Mouse (Mus musculus): ENCODE measurements around the gene Bcl2l2. TPM values are rescaled to one million over a fixed set of nuclear protein-coding genes. Genes with fewer than 3 reads are reported as not detected.

The Bcl2l2 gene
- total RNA-seq, 2 experiments from 2014 or later, result 95.3 to 96.8 TPM

DNA sequence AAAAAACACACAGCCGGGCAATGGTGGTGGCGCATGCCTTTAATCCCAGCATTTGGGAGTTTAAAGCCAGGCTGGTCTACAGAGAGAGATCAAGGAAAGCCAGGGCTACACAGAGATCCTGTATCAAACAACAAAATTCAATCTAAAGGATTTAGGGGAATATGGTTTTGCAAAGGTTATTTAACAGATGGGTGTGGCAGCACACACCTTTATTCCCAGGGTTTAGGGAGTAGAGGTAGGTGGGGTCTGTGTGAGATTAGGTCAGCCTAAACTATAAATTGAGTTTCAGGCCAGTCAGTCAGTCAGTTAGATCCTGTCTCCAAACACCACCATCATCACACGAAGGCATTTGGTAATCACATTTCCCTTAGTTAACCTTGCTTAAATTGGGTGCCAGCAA lies 9.0 kb downstream of the Bcl2l2 start, which contains the start of gene Pabpn1:
Gene Pabpn1 (plus strand): TSS at position 301 of the 400 bp plus-strand sequence.
- DNase-seq (ENCODE audit: low spot score in 2 of 2), result no peak

DNA sequence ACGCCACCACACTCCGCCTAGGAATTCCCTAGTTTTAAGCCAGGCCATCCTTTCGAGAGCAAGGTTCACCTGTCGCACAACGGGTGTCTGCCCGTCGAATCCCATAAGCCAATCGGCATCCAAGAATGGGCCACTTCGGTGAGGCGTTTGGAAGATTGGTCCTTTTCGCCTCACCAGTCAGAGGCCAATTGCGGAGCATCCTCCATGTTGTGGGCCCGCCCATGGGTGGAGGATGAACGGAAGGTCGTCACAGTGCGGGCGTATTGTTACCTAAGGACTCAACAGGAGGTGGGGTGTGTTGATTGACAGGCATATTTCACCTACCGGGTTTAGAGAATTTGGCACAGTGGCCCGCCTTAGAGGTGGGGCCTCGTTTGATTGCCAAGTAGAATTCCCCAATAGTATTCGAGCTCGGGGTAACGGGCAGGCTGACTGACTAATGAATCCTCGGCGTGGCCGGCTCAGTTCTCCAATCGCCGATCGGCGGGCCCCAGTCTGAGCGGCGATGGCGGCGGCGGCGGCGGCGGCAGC lies 10.5 kb downstream of the Bcl2l2 start:
- peak; percentile 98 to 100 for DNase-seq (ENCODE audit: low spot score in 2 of 2)

DNA sequence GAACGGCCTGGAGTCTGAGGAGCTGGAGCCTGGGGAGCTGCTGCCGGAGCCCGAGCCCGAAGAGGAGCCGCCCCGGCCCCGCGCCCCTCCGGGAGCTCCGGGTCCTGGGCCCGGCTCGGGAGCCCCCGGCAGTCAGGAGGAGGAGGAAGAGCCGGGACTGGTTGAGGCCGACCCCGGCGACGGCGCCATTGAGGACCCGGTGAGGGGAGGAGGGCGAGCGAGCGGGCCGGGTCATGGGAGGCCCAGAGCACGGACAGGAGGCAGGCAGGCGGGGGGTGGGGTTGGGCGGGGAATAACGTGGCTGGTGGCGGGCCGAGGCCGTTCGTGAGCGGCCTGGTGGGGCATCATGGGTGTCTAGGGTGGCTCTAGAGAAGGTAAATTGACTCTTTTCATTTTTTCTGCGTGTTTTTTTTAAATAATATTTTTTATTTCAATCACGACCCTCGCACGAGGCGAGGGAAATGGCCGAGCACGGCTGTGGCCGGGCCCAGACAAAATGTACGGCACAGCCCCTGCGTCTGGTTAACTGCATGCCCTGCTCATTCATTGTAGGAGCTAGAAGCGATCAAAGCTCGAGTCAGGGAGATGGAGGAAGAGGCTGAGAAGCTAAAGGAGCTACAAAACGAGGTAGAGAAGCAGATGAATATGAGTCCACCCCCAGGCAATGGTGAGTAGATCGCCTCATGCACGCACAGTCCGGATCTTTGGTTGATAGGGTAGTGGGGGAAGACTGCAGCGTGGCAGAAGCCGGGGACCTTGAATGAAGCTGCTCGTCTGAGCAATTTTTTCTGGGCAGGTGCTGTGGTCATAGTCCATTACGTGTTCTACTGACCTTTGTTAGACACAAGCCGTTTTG lies 11.3 kb downstream of the Bcl2l2 start:
- peak; percentile 41 to 63 for DNase-seq (ENCODE audit: low spot score in 2 of 2)

DNA sequence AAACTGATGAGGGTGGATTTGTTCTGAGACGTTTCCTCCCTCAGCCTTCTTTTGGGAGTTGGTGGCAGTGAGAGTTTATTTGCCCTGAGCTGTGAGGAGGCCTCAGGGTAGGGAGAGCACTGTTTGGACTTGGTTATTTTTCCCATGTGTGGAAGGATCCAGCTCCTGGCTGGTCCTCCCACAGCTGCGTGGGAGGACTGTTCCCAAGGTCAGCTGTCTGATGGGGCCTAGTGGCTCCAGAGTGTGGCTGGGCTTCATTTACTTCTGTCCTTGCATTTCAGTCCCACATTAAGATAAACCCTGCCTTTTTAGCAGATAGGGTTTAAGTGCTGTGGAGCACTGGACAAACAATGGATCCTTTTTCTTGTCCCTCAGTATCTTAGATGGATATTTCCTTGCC lies 14.3 kb downstream of the Bcl2l2 start:
- DNase-seq (ENCODE audit: low spot score in 2 of 2), result no peak

DNA sequence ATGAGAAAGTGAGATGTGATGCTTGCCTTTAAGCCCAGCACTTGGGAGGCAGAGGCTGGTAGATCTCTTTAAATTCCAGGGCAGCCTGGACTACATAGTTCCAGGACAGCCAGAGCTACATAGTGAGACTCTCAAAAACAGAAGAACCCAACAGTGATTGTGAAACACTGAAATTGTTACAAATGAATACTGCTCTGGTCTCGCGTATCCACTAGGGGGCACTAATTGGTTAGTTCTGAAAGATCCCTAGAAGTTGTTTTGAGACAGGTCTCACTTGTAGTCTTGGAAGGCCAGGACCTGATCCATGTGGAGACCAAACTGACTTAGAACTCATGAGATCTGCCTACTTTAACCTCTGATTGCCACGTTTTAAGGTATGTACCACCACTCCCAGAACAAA lies 17.2 kb downstream of the Bcl2l2 start:
- DNase-seq (ENCODE audit: low spot score in 2 of 2), result peak; percentile 75 to 91

DNA sequence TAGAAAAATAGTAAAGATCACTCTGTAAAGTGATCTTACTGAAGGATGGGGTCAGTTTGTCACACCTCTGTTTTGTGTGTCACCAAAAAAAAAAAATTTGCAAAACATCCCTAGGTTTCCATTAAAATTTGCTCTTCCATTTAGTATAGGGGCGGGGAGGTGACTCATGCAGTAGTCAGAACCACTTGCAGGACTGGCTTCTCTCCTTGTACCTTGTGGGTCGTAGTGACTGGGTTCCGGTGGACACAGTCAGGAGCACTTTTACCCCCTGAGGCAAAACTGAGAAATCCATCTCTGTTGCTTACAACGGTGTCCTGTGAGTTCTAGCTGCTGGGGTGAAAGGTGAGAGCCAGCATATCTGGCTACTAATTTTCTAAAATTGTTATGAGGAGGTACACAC lies 20.5 kb downstream of the Bcl2l2 start:
- no peak for DNase-seq (ENCODE audit: low spot score in 2 of 2)

DNA sequence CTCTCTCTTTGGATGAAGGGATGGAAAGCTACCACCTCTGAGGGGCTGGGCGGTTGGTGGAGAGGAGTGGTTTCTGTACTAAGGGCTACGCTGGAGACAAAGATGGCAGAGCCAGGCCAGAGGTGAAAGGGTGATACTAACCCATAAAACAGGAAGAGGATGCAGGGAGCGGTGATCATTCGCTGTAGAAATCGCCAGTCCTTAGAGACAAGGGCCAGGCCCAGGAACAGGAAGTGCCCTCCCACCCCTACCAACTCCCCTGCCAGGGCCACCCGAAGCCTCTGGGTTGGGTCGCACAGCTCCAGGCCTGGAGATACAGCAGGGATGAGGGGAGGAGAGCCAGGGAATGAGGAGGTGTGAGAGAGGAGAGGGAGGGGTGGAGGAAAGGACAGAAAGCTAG lies 25.5 kb downstream of the Bcl2l2 start:
- no peak for DNase-seq (ENCODE audit: low spot score in 2 of 2)

DNA sequence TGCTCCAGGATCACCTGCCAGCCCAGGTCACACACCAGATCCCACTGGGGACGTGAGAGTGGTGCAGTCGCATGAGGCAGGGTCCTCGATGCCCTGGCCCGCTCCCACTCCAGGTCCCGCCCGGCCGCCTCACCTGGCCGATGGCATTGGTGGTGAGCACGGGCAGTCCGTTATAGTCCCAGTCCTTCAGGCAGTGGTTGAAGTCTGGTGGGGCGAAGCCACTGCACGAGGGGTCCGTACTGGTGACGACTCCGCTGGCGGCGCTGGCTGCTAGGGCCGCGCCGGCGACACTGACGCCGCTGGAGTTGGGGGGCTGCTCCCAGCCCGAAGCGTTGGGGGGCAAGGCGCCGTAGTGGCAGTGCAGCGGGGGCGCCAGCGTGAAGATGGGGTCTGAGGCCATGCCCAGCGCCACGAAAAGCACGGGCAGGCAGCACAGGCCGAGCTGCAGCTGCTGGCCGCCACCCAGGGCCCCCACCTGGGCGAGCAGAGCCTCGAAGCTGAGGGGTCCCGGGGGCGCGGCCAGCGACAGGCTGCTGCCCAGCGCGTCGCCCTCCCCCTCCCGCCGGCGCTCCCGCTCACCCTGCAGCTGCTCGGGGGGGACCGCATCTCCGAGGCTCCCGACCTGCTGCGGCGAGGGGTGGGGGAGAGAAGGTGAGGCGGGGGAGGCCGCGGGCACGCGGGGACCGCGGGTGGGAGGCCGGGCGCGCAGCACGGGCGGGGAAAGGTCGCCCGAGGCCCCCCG lies 29.1 kb downstream of the Bcl2l2 start:
- peak in 1 of 2 experiments; percentile 41 for DNase-seq (ENCODE audit: low spot score in 2 of 2)

DNA sequence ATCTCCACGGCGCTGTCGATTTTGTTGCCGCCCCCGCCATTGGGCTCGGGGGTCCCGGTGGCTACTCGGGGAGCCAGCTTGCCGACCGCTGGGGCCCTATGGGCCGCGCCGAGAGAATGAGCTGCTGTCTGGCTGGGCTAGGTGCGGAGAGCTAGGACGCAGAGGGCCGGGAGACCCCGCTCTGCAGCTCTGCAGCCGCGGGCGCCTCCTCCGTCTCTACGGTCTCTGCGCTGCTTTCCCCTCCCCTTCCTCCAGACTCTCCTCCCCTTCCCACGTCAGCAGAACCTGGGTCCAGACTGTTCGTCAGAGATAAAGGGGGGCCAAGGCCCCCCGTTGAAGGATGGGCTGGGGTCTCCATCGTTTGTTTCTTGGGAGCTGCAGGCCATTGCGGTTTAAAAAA lies 29.7 kb downstream of the Bcl2l2 start, which contains the start of gene Slc22a17:
Gene Slc22a17 (minus strand): TSS at position 247 of the 400 bp plus-strand sequence.
- DNase-seq (ENCODE audit: low spot score in 2 of 2), result peak; percentile 83 to 89

DNA sequence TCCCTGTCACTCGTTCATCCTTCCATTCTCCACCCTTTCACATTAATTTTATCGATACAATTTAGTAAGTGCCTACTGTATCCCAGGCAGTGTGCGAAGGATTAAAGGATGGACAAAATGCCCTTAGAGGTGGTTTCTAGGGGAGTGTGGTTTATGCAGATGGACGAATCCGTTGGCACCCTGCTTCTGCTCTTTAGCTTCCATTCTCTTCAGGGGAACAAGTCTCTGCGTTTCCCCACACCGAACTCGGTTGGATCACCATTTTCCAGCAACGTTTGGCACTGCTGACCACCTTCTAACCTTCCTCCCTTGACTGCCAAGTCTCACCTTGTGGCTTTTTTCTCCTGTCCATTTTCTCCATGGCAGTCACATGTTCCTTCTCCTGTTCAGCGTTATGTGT lies 30.2 kb downstream of the Bcl2l2 start:
- DNase-seq (ENCODE audit: low spot score in 2 of 2), result no peak

DNA sequence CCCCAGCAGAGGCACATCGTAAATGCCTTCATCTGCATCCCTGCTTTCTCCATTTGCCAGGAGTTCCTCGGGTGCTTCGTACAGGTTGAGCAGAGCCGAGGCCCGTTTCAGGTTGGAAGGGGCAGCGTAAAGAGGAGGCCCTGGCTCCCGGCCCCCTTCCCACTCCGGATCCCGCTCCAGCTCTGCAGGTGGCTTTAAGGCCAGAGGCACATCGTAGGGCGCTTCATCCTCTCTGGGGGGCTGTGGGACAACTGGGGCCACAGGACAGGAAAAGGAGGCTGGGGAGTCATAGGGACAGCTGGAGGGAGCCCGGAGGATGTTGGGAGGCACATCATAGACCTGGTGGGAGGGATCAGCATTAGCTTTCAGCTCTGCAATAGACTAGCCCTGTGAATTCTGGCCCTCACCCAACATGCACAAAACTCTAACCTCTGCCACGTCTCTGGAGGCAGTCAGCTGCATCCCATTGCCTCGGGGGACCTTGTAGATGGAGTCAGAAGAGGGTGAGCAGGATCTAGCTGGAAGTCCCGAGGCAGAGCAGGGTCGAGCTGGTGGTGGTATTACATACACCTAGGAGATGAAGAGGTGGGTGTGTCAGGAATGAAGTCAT lies 37.0 kb downstream of the Bcl2l2 start:
- DNase-seq (ENCODE audit: low spot score in 2 of 2), result no peak

DNA sequence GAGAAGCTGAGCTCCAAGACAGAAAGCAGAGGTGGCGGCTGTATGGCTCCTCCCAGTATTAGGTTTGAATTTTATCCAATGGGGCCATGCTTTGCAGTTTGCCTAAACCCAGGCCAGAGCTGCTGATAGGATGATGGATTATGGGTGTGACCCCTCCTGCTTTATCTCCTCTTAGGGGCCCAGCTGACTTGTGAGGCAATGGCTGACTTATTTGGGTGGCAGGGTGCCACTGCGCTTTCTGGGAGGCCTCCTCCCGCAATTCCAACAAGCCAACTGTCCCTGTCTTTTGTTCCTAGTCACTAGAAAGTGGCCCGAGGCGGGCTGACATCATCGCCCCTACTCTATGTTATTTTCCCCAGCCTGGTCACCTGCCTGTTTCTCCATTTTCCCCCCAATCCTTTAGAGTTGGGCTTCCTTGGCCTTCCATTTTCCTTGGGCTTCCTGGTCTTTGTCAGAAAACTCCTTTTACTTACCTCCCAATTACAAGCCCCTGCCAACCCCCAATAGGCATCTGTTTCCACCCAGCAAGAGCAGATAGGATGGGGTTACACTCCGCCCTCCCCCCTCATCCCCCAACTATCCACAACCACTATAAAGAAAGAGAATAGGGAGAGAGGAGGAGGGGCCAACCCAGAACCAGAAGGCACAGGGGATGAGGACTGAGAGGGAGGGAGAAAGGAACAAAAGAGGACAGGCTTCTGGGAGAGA lies 41.6 kb downstream of the Bcl2l2 start:
- no peak for DNase-seq (ENCODE audit: low spot score in 2 of 2)

DNA sequence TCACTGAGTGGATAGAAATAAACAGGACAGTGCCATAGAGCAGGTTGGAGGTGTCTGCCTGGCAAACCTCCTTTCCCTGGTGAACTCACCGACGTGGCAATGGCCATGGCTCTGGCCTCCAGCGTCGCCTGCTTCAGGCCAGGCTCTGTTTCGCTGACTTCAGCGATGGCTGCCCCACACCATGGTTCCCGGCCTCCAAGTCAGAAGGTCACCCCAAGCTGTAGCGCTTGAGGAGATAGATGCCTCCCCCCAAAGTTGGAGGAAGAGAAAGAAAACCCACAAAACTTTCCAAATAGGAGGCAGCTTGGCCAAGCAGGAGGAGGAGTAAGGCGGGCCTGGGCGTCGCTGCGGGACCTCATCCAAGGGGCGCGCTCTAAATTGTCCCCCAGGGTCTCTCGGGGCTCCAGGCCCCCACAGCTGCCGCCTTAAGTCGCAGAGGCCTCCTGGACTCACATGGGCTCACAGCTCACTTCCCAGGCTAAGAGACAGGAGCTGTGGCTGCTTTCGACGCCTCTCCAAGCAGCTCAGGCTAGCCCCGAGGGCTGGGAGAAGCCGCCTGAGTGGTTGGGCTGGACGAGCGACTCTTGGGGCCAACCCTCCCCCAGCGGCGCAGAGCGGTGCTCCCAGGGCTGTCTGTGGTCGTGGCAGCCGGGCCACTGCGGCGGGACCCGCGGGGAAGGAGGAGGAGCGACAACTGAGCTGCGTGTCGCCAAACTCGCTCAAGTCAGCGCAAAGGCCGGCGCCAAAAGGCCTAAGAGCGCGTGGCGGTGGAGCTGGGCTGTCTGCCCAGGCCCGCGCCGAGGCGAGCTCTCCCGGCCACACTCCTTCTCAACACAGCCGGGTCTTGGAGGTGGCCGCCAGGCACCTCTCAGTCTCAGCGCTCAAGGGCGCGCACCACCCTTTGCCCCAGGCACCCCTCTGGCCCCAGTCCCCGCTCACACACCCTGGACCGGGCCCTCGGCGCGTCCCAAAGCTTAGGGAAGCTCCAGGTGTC lies 42.5 kb downstream of the Bcl2l2 start, which contains the start of gene Efs:
Gene Efs (minus strand): TSS at position 778 of the 994 bp plus-strand sequence.
- DNase-seq (ENCODE audit: low spot score in 2 of 2), result peak; percentile 55 to 62

DNA sequence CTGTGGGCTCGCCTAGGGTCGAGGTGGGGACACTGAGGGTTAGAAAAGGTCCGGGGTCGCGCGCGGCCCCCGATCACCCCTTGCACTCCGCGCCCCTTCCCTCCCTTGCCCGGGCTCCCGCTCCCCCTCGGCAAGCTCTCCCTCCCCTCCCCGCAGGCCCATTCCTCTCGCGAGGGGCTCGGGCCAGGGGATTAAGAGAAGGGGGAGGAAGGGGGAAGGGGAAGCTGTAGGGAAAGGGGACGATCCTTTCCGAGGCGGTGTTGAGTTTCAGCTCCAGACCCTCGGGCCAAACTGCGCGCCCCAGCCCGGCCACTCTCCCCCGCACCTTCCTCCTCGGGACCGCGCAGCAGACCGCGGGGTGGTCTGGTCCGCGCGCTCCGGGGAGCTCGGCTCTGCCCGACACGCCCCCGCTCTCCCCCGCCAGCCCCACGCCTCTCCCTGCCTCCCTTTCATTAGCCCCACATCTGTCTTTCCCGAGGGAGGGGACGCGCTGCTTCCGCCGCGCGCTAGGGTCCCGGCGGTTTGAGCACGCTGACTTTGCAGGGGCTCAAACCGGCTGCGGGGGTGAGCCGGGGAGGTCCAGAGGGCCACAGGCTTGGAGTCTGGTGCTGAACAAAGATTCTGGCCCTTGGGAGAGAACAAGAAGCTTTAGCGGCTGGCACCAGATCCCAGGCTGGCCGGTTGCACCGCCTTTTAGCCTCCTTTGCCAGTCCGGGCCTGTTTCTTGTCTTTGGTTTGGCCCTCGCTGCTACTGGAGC lies 43.4 kb downstream of the Bcl2l2 start:
- DNase-seq (ENCODE audit: low spot score in 2 of 2), result peak; percentile 52 to 57

DNA sequence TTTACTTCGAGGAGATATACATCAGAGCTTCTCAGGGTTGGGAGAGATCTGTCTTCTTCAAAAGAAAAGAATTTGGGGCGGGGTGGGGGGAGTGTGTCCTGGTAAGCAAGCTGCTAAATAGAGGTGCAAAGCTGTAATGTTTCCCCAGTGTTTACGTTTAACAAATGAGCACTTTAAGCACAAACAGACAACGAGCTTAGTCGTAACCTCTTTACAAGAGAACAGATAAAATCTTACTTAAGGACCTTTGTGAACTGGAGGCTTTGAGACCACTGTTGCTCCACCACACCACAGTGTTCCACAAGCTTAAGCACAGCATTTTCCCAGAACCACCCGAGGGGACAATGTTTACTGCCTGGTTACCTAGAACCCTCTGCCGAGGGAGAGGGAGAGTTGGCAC lies 44.1 kb downstream of the Bcl2l2 start:
- DNase-seq (ENCODE audit: low spot score in 2 of 2), result no peak

DNA sequence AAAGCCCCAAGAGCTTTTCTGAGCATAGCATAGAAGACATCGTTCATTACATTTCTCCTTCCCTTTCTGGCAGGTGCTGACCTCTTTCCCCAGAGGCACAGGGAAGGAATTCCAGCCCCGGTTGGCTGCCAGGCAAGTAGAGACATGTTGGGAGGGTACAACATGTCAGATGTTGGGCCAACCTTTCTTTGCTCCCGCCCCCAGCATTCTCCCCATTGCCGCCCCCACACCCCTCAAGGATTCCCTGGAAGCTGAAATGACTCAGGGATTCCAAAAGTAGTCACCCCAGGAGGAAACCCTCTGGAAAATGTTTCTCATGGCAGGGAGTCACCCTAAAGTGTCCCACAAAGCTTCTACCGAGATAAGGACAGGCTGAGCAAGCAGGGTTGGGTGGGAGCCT lies 46.6 kb downstream of the Bcl2l2 start:
- no peak for DNase-seq (ENCODE audit: low spot score in 2 of 2)

DNA sequence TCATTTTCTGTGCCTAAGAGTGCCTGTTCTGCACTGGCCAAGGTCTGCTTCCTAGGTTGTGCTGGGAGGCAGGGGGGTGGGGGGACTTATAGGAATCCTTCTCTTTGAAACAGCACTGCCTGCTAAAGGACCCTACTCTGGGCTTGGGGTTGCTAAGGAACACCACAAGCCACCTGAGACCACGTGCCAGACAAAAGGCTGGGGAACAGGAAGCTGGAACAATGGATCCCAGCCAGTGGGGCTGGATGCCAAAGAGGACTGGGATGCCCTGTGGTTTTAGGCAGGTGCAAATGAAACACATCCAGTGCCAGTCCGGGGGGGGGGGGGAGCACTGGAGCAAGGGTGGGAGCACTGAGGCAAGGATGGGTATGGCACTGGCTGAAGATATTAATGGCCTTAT lies 47.3 kb downstream of the Bcl2l2 start:
- DNase-seq (ENCODE audit: low spot score in 2 of 2), result no peak

DNA sequence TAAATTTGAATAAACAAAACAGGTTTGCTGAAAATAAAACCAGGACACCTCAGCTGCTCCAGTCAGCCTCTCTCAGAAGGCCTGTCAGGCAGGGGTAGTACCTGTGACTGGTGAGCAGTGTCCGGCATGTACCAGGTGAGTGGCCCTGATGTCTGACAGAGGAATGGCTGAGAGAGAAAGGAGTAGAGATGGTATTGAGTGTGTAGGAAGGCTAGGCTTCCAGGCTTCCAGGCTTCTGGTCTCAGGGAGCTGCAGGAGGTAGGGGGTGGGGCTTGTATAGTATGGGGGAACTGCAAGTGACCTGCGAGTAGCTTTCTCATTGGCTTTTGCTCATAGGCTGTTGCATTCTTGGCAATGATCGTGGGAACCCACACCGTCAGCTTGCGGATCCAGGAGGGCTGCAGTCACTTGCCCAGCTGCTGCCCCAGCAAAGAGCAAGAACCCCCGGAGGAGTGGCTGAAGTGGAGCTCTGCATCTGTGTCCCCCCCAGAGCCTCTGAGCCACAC lies 49.5 kb downstream of the Bcl2l2 start, which contains the start of gene Il25:
Gene Il25 (plus strand): TSS at position 51 of the 506 bp plus-strand sequence.
- no peak for DNase-seq (ENCODE audit: low spot score in 2 of 2)

Data from layer of hippocampus, postnatal 14 days (tissue).